Mouse (Mus musculus): ENCODE measurements around the gene Rflna.

Gene Rflna

GRCm38 (mm10) chr5:125002969-125003872 lies at the start of gene Rflna:
Gene Rflna, plus strand, starts transcription at chr5:125003221.
- DNase-seq: no peak

GRCm38 (mm10) chr5:124954404-124955305 lies 48.4 kb upstream of the Rflna start:
- DNase-seq: no peak

- no peak for DNase-seq
These were observed 45.5 kb upstream of the Rflna start for GRCm38 (mm10) chr5:124957491-124957890.

GRCm38 (mm10) chr5:124959099-124959498 lies 43.9 kb upstream of the Rflna start:
- no peak for DNase-seq

- peak; percentile 83 for DNase-seq
These were observed 42.7 kb upstream of the Rflna start for GRCm38 (mm10) chr5:124960131-124960901.

GRCm38 (mm10) chr5:124961433-124961832 lies 41.6 kb upstream of the Rflna start:
- DNase-seq: no peak

GRCm38 (mm10) chr5:124962761-124963160 lies 40.3 kb upstream of the Rflna start:
- DNase-seq: no peak

- peak; percentile 54 for DNase-seq
These were observed 39.0 kb upstream of the Rflna start for GRCm38 (mm10) chr5:124963806-124964672.

GRCm38 (mm10) chr5:124966622-124967332 lies 36.2 kb upstream of the Rflna start:
- peak; percentile 27 for DNase-seq

GRCm38 (mm10) chr5:124969790-124970189 lies 33.2 kb upstream of the Rflna start:
- DNase-seq: no peak

- DNase-seq: no peak
These were observed 16.8 kb upstream of the Rflna start for GRCm38 (mm10) chr5:124986222-124986621.

- no peak for DNase-seq
These were observed 16.4 kb upstream of the Rflna start for GRCm38 (mm10) chr5:124986656-124987055.

- DNase-seq: no peak
These were observed 13.3 kb upstream of the Rflna start for GRCm38 (mm10) chr5:124989724-124990123.

GRCm38 (mm10) chr5:124992323-124992722 lies 10.7 kb upstream of the Rflna start:
- DNase-seq: no peak

- DNase-seq: no peak
These were observed 10.1 kb upstream of the Rflna start for GRCm38 (mm10) chr5:124992891-124993290.

- DNase-seq: no peak
These were observed 6.2 kb upstream of the Rflna start for GRCm38 (mm10) chr5:124996816-124997215.

- DNase-seq: no peak
These were observed 5.1 kb upstream of the Rflna start for GRCm38 (mm10) chr5:124997913-124998312.

- DNase-seq: no peak
These were observed 2.2 kb upstream of the Rflna start for GRCm38 (mm10) chr5:125000756-125001250.

GRCm38 (mm10) chr5:125003873-125004255 lies 843 bp downstream of the Rflna start:
- DNase-seq: no peak

- DNase-seq: no peak
These were observed 3.0 kb downstream of the Rflna start for GRCm38 (mm10) chr5:125005871-125006652.
